Mouse (Mus musculus) neutrophil, adult 83 days (primary cell): ENCODE data around the gene Psmd10. TPM values are rescaled to one million over a fixed set of nuclear protein-coding genes. Genes with fewer than 3 reads are reported as not detected.

ENCODE experiments used
- total RNA-seq, 2 experiments: library from RNA; stranded (reverse); gene quantifications; one replicate each; pipeline ENCODE4 v1.2.4; 2023

Gene Psmd10
- 10 to 100 TPM; 16.1 to 17.8 TPM for total RNA-seq

GRCm38 (mm10) chrX:140956272-140956940 lies at the start of gene Psmd10, which contains the start of gene Atg4a:
Psmd10 (minus strand) TSS chrX:140956728.
Atg4a (plus strand) TSS chrX:140956907.

GRCm38 (mm10) chrX:140907360-140907759 lies 49.2 kb downstream of the Psmd10 start, which contains the start of gene Vsig1:
Vsig1 (plus strand) TSS chrX:140907608.

Other genes with a start within 250 kb of the Psmd10 start
- gene Tex13b, start 143.3 kb downstream of the Psmd10 start, total RNA-seq = not detected
- not detected for gene Vsig1, start 49.1 kb downstream of the Psmd10 start, total RNA-seq
- 10 to 100 TPM in 1 of 2 experiments, 1 to 10 TPM in 1; 10.0 to 15.7 TPM for gene Atg4a, start 179 bp upstream of the Psmd10 start, total RNA-seq